Mouse (Mus musculus) myocyte (in vitro differentiated cells): ENCODE results near the gene Btla. TPM values are rescaled to one million over a fixed set of nuclear protein-coding genes. Genes with fewer than 3 reads are reported as not detected.

Experiments used
- H3K27me3 ChIP-seq: one replicate; pipeline ENCODE4 v1.6.1; 2011; ENCODE audit not compliant: control insufficient read depth, insufficient read depth, insufficient read length
- H3K36me3 ChIP-seq: one replicate; pipeline ENCODE4 v1.6.1; 2011; ENCODE audit not compliant: control insufficient read depth, insufficient read depth
- H3K4me2 ChIP-seq: one replicate; pipeline ENCODE4 v1.6.1; 2011; ENCODE audit warnings: low read depth, control low read depth
- H3K4me3 ChIP-seq: one replicate; pipeline ENCODE4 v1.5.1; 2011; ENCODE audit warnings: mild to moderate bottlenecking, control low read depth, moderate library complexity
- H3K79me2 ChIP-seq: one replicate; pipeline ENCODE4 v1.6.1; 2011; ENCODE audit not compliant: control insufficient read depth, insufficient read depth
- H3ac ChIP-seq: one replicate; pipeline ENCODE4 v1.6.1; 2011; ENCODE audit not compliant: control insufficient read depth, insufficient read length
- CEBPB ChIP-seq: IDR thresholded peaks from 2 replicates; pipeline ENCODE4 v1.6.1; 2011; ENCODE audit warnings: mild to moderate bottlenecking, moderate library complexity; ENCODE audit not compliant: poor library complexity, insufficient read depth, severe bottlenecking
- E2F4 ChIP-seq: IDR thresholded peaks from one replicate; pipeline ENCODE4 v1.6.1; 2011; ENCODE audit warnings: mild to moderate bottlenecking, control low read depth, moderate library complexity; ENCODE audit not compliant: insufficient read depth
- MAX ChIP-seq: IDR thresholded peaks from one replicate; pipeline ENCODE4 v1.6.1; 2011; ENCODE audit warnings: low read depth, mild to moderate bottlenecking, control low read depth
- MYOD1 ChIP-seq, 3 experiments: IDR thresholded peaks; one replicate each; pipeline ENCODE4 v1.6.1; 2011; ENCODE audit warnings: control low read depth in 2 of 3, low read depth in 2 of 3, mild to moderate bottlenecking in 2 of 3, moderate library complexity in 1 of 3; ENCODE audit not compliant: insufficient read length in 2 of 3, control insufficient read depth in 1 of 3
- MYOG ChIP-seq, 3 experiments: IDR thresholded peaks; one replicate each; pipeline ENCODE4 v1.6.1; 2011; ENCODE audit warnings: control low read depth in 2 of 3, low read depth in 2 of 3, mild to moderate bottlenecking in 2 of 3; ENCODE audit not compliant: insufficient read length in 2 of 3, control insufficient read depth in 1 of 3, insufficient read depth in 1 of 3
- POLR2A ChIP-seq: IDR thresholded peaks from one replicate; pipeline ENCODE4 v1.6.1; 2011; ENCODE audit warnings: low read depth, mild to moderate bottlenecking, control low read depth, moderate library complexity; ENCODE audit not compliant: insufficient read length
- POLR2AphosphoS2 ChIP-seq: IDR thresholded peaks from one replicate; pipeline ENCODE4 v1.6.1; 2011; ENCODE audit warnings: low read depth, control low read depth; ENCODE audit not compliant: insufficient read length
- REST ChIP-seq: IDR thresholded peaks from one replicate; pipeline ENCODE4 v1.6.1; 2011; ENCODE audit warnings: mild to moderate bottlenecking, control low read depth, moderate library complexity; ENCODE audit not compliant: insufficient read depth, insufficient read length
- SRF ChIP-seq: IDR thresholded peaks from one replicate; pipeline ENCODE4 v1.6.1; 2011; ENCODE audit warnings: low read depth; ENCODE audit not compliant: control insufficient read depth, insufficient read length
- TCF12 ChIP-seq: IDR thresholded peaks from one replicate; pipeline ENCODE4 v1.6.1; 2011; ENCODE audit warnings: mild to moderate bottlenecking, control low read depth; ENCODE audit not compliant: poor library complexity, insufficient read depth, severe bottlenecking
- TCF3 ChIP-seq: IDR thresholded peaks from one replicate; pipeline ENCODE4 v1.6.1; 2011; ENCODE audit warnings: low read depth, control low read depth; ENCODE audit not compliant: insufficient read length
- USF1 ChIP-seq: IDR thresholded peaks from one replicate; pipeline ENCODE4 v1.6.1; 2011; ENCODE audit warnings: low read depth, mild to moderate bottlenecking, control low read depth, moderate library complexity
- polyA plus RNA-seq: library from polyadenylated mRNA; unstranded; fragments of >200 nt; fragmentation: generic; extraction: Trizol; gene quantifications from one replicate; pipeline ENCODE4 v1.2.1, GENCODE M21; 2012; ENCODE audit warnings: missing spikeins

The Btla gene
- polyA plus RNA-seq, 1 experiment = 0.02 TPM

GRCm38 (mm10) chr16:45256895-45257294 is 32.8 kb downstream of the Btla start:
- H3K36me3 ChIP-seq = no peaks in the 10 kb centered on the region
- H3K4me2 ChIP-seq = no peak overlapping the region
- no peaks in the 10 kb centered on the region for H3K79me2 ChIP-seq
- H3ac ChIP-seq = no peak overlapping the region
- H3K27me3 ChIP-seq = no peaks in the 10 kb centered on the region
- no peak overlapping the region for H3K4me3 ChIP-seq
- TF ChIP-seq TCF12 (no peak), CEBPB (no peak), REST (no peak), MYOD1 (IDR thresholded peaks at IDR 0.05; ENCODE audit: control insufficient read depth in 1 of 3, insufficient read length in 2 of 3, low read depth in 2 of 3) (no peak), POLR2A (no peak), MYOG (IDR thresholded peaks at IDR 0.05; ENCODE audit: control insufficient read depth in 1 of 3, insufficient read depth in 1 of 3, insufficient read length in 2 of 3, low read depth in 2 of 3) (no peak), POLR2AphosphoS2 (no peak), E2F4 (no peak), MAX (no peak), SRF (no peak), TCF3 (no peak)

- Histone ChIP-seq H3K36me3 (no peaks in the 10 kb centered on the region), H3ac (no peak overlapping the region), H3K79me2 (no peaks in the 10 kb centered on the region), H3K4me2 (no peak overlapping the region), H3K27me3 (no peaks in the 10 kb centered on the region), H3K4me3 (no peak overlapping the region)
- TF ChIP-seq TCF3 (no peak), POLR2AphosphoS2 (no peak), E2F4 (no peak), MYOD1 (IDR thresholded peaks at IDR 0.05; ENCODE audit: control insufficient read depth in 1 of 3, insufficient read length in 2 of 3, low read depth in 2 of 3) (no peak), MYOG (IDR thresholded peaks at IDR 0.05; ENCODE audit: control insufficient read depth in 1 of 3, insufficient read depth in 1 of 3, insufficient read length in 2 of 3, low read depth in 2 of 3) (no peak), MAX (no peak), USF1 (no peak), CEBPB (no peak), POLR2A (no peak), REST (no peak), TCF12 (no peak), SRF (no peak)
These were observed 33.5 kb downstream of the Btla start for GRCm38 (mm10) chr16:45257567-45257966.

GRCm38 (mm10) chr16:45259663-45260062 is 35.5 kb downstream of the Btla start:
- no peak for TF ChIP-seq MYOG (IDR thresholded peaks at IDR 0.05; ENCODE audit: control insufficient read depth in 1 of 3, insufficient read depth in 1 of 3, insufficient read length in 2 of 3, low read depth in 2 of 3)
- TF ChIP-seq CEBPB = no peak
- no peak for TF ChIP-seq POLR2A
- no peak for TF ChIP-seq E2F4
- TF ChIP-seq SRF = no peak
- TF ChIP-seq MAX = no peak
- TF ChIP-seq TCF3 = no peak
- no peak for TF ChIP-seq TCF12
- no peak for TF ChIP-seq MYOD1 (IDR thresholded peaks at IDR 0.05; ENCODE audit: control insufficient read depth in 1 of 3, insufficient read length in 2 of 3, low read depth in 2 of 3)
- TF ChIP-seq REST = no peak
- no peak for TF ChIP-seq POLR2AphosphoS2
- no peak for TF ChIP-seq USF1
- Histone ChIP-seq H3ac (no peak overlapping the region), H3K4me3 (no peak overlapping the region), H3K79me2 (no peaks in the 10 kb centered on the region), H3K4me2 (no peak overlapping the region), H3K27me3 (no peaks in the 10 kb centered on the region), H3K36me3 (no peaks in the 10 kb centered on the region)

GRCm38 (mm10) chr16:45261321-45261720 is 37.2 kb downstream of the Btla start:
- Histone ChIP-seq H3K4me3 (no peak overlapping the region), H3K4me2 (no peak overlapping the region), H3K36me3 (no peaks in the 10 kb centered on the region), H3K79me2 (no peaks in the 10 kb centered on the region), H3K27me3 (no peaks in the 10 kb centered on the region), H3ac (no peak overlapping the region)
- TF ChIP-seq SRF (no peak), MAX (no peak), POLR2AphosphoS2 (no peak), USF1 (no peak), TCF3 (no peak), MYOG (IDR thresholded peaks at IDR 0.05; ENCODE audit: control insufficient read depth in 1 of 3, insufficient read depth in 1 of 3, insufficient read length in 2 of 3, low read depth in 2 of 3) (no peak), MYOD1 (IDR thresholded peaks at IDR 0.05; ENCODE audit: control insufficient read depth in 1 of 3, insufficient read length in 2 of 3, low read depth in 2 of 3) (no peak), E2F4 (no peak), CEBPB (no peak), TCF12 (no peak), REST (no peak), POLR2A (no peak)

- no peaks in the 10 kb centered on the region for H3K36me3 ChIP-seq
- H3K4me2 ChIP-seq = no peak overlapping the region
- no peak overlapping the region for H3K4me3 ChIP-seq
- H3K27me3 ChIP-seq = no peaks in the 10 kb centered on the region
- no peaks in the 10 kb centered on the region for H3K79me2 ChIP-seq
- no peak for TF ChIP-seq POLR2AphosphoS2
- no peak for TF ChIP-seq E2F4
- TF ChIP-seq MYOG (IDR thresholded peaks at IDR 0.05; ENCODE audit: control insufficient read depth in 1 of 3, insufficient read depth in 1 of 3, insufficient read length in 2 of 3, low read depth in 2 of 3) = no peak
- TF ChIP-seq TCF12 = no peak
- TF ChIP-seq MYOD1 (IDR thresholded peaks at IDR 0.05; ENCODE audit: control insufficient read depth in 1 of 3, insufficient read length in 2 of 3, low read depth in 2 of 3) = no peak
- no peak for TF ChIP-seq REST
- no peak for TF ChIP-seq SRF
- no peak for TF ChIP-seq CEBPB
- no peak for TF ChIP-seq POLR2A
- TF ChIP-seq TCF3 = no peak
- no peak for TF ChIP-seq MAX
- TF ChIP-seq USF1 = no peak
- H3ac ChIP-seq = no peak overlapping the region
These were observed 37.9 kb downstream of the Btla start for GRCm38 (mm10) chr16:45262051-45262450.
